Mouse (Mus musculus): Measurements from ENCODE around the gene Ncoa1. TPM values are rescaled to one million over a fixed set of nuclear protein-coding genes. Genes with fewer than 3 reads are reported as not detected.
"Not testable (repeated sequence)": the region's sequence is repeated elsewhere in the genome, so short reads cannot be mapped to it uniquely, and the experiment has no call there.

Ncoa1 gene
- polyA plus RNA-seq, 1 experiment from 2014 or later, result 21.0 TPM

- Histone ChIP-seq H3K4me3 (replicated peaks; ENCODE audit: low read length) (no peak overlapping the region), H3K4me1 (replicated peaks; ENCODE audit: control insufficient read depth, insufficient read depth, low read length) (no peaks in the 10 kb centered on the region), H3K27ac (ENCODE audit: low read length) (no peak overlapping the region), H3K27me3 (replicated peaks; ENCODE audit: control insufficient read depth, insufficient read depth, low read length) (no peaks in the 10 kb centered on the region), H3K36me3 (ENCODE audit: control insufficient read depth, insufficient read depth) (peaks cover 7% of the 10 kb centered on the region; the same call in 1 of the 2 replicates), H3K9ac (replicated peaks; ENCODE audit: low read depth, low read length) (no peak overlapping the region), H3K9me3 (ENCODE audit: control insufficient read depth, low read length) (no peaks in the 10 kb centered on the region), H3K4me2 (ENCODE audit: low read length) (no peak overlapping the region)
- ATAC-seq, result no peak
- 86% methylated on average over 3 of the region's 3 CpGs for WGBS
Measured at GRCm38 (mm10) chr12:4278978-4279755, 197.8 kb downstream of the Ncoa1 start.

- Histone ChIP-seq H3K9ac (replicated peaks; ENCODE audit: low read depth, low read length) (no peak overlapping the region), H3K9me3 (ENCODE audit: control insufficient read depth, low read length) (peaks cover 5% of the 10 kb centered on the region; the same call in 1 of the 2 replicates), H3K27me3 (replicated peaks; ENCODE audit: control insufficient read depth, insufficient read depth, low read length) (no peaks in the 10 kb centered on the region), H3K4me2 (ENCODE audit: low read length) (no peak overlapping the region), H3K27ac (ENCODE audit: low read length) (no peak overlapping the region), H3K4me1 (replicated peaks; ENCODE audit: control insufficient read depth, insufficient read depth, low read length) (no peaks in the 10 kb centered on the region), H3K4me3 (replicated peaks; ENCODE audit: low read length) (no peak overlapping the region), H3K36me3 (ENCODE audit: control insufficient read depth, insufficient read depth) (peaks cover 36% of the 10 kb centered on the region)
- WGBS, result 61% methylated on average over 6 of the region's 6 CpGs
- ATAC-seq, result peak; percentile 20; the same call in 1 of the 2 replicates
Measured at GRCm38 (mm10) chr12:4271078-4271477, 205.9 kb downstream of the Ncoa1 start.

DNA sequence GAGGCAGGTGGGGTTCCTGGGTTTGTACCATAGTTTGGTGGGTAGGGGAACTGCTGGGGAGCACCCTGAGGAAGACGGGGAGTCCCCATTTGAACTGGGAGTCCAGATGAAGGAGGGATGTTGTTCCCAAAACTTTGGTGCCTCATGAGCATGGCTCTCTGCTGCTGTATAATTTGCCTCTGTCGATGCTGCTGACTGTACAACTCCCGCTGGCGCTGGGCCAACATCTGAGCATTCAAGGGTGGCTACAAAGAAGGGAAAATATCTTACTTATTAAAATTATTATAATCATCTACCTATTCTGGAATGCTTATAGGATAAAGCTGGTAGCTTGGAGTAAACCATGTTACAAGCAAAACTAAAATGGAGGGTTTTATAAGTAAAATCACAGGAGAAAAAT lies 209.2 kb downstream of the Ncoa1 start:
- Histone ChIP-seq H3K4me3 (replicated peaks; ENCODE audit: low read length) (no peak overlapping the region), H3K36me3 (ENCODE audit: control insufficient read depth, insufficient read depth) (peaks cover 29% of the 10 kb centered on the region), H3K27me3 (replicated peaks; ENCODE audit: control insufficient read depth, insufficient read depth, low read length) (no peaks in the 10 kb centered on the region), H3K9me3 (ENCODE audit: control insufficient read depth, low read length) (peaks cover 5% of the 10 kb centered on the region; the same call in 1 of the 2 replicates), H3K4me1 (replicated peaks; ENCODE audit: control insufficient read depth, insufficient read depth, low read length) (no peaks in the 10 kb centered on the region), H3K4me2 (ENCODE audit: low read length) (no peak overlapping the region), H3K27ac (ENCODE audit: low read length) (no peak overlapping the region), H3K9ac (replicated peaks; ENCODE audit: low read depth, low read length) (no peak overlapping the region)
- 94% methylated on average over 4 of the region's 4 CpGs for WGBS
- no peak for ATAC-seq

- WGBS, result 90% methylated on average over 16 of the region's 16 CpGs
- no peak for ATAC-seq
- no peaks in the 10 kb centered on the region for H3K27me3 ChIP-seq (replicated peaks; ENCODE audit: control insufficient read depth, insufficient read depth, low read length)
Measured at GRCm38 (mm10) chr12:4252742-4253655, 224.0 kb downstream of the Ncoa1 start.

GRCm38 (mm10) chr12:4249786-4250185 lies 227.2 kb downstream of the Ncoa1 start:
- H3K4me3 ChIP-seq (replicated peaks; ENCODE audit: low read length), result no peak overlapping the region
- H3K27me3 ChIP-seq (replicated peaks; ENCODE audit: control insufficient read depth, insufficient read depth, low read length), result no peaks in the 10 kb centered on the region
- peaks cover 20% of the 10 kb centered on the region for H3K36me3 ChIP-seq (ENCODE audit: control insufficient read depth, insufficient read depth)
- no peaks in the 10 kb centered on the region for H3K9me3 ChIP-seq (ENCODE audit: control insufficient read depth, low read length)
- 85% methylated on average over 6 of the region's 6 CpGs for WGBS
- no peak overlapping the region for H3K9ac ChIP-seq (replicated peaks; ENCODE audit: low read depth, low read length)
- ATAC-seq, result no peak
- no peak overlapping the region for H3K4me2 ChIP-seq (ENCODE audit: low read length)
- H3K4me1 ChIP-seq (replicated peaks; ENCODE audit: control insufficient read depth, insufficient read depth, low read length), result no peaks in the 10 kb centered on the region
- no peak overlapping the region for H3K27ac ChIP-seq (ENCODE audit: low read length)

More at GRCm38 (mm10) chr12:4252742-4253655, 224.0 kb downstream of the Ncoa1 start:
- Histone ChIP-seq H3K4me3 (replicated peaks; ENCODE audit: low read length) (no peak overlapping the region), H3K9me3 (ENCODE audit: control insufficient read depth, low read length) (no peaks in the 10 kb centered on the region), H3K4me1 (replicated peaks; ENCODE audit: control insufficient read depth, insufficient read depth, low read length) (no peaks in the 10 kb centered on the region), H3K27ac (ENCODE audit: low read length) (no peak overlapping the region), H3K9ac (replicated peaks; ENCODE audit: low read depth, low read length) (no peak overlapping the region), H3K4me2 (ENCODE audit: low read length) (no peak overlapping the region), H3K36me3 (ENCODE audit: control insufficient read depth, insufficient read depth) (peaks cover 21% of the 10 kb centered on the region)

DNA sequence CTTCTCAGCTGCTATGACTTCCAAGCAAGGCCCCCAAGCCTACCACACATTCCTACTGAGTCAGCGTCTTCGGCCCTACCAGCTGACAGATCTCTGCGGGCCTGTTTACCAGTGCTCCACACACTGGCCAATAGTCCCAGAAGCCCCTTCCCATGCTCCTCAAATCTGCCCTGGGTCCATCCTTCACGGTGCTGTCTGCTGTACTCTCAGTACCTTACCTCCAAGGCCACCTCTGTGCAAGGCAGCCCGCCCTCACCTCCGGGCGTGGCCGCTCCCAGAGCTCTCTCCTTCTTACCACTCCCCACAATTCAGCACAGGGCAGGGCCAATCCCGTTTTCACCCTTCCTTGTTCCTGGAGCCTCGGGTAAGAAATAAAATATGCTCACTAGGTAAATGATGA lies 231.2 kb downstream of the Ncoa1 start:
- Histone ChIP-seq H3K4me1 (replicated peaks; ENCODE audit: control insufficient read depth, insufficient read depth, low read length) (no peaks in the 10 kb centered on the region), H3K36me3 (ENCODE audit: control insufficient read depth, insufficient read depth) (peaks cover 7% of the 10 kb centered on the region; the same call in 1 of the 2 replicates), H3K9me3 (ENCODE audit: control insufficient read depth, low read length) (no peaks in the 10 kb centered on the region), H3K9ac (replicated peaks; ENCODE audit: low read depth, low read length) (no peak overlapping the region), H3K4me3 (replicated peaks; ENCODE audit: low read length) (no peak overlapping the region), H3K4me2 (ENCODE audit: low read length) (no peak overlapping the region), H3K27me3 (replicated peaks; ENCODE audit: control insufficient read depth, insufficient read depth, low read length) (no peaks in the 10 kb centered on the region), H3K27ac (ENCODE audit: low read length) (no peak overlapping the region)
- ATAC-seq, result no peak
- WGBS, result 92% methylated on average over 10 of the region's 10 CpGs

DNA sequence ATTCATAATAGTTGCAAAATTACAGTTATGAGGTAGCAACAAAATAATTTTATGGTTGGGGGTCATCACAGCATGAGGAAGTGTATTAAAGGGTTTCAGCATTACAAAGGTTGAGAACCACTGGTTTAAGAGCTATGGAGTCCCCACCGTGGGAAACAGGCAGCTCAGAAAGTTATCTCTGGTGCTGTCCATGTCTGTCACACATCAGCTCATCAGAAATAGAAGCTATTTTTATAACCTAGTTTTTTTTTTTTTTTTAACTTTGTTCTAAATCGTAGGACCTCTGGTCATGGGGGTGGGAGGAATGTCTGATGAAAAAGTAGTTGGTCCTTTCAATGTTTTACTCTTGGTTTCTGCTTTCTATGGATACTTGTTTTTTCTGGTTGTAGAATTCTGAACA lies 233.2 kb downstream of the Ncoa1 start:
- Histone ChIP-seq H3K9me3 (ENCODE audit: control insufficient read depth, low read length) (no peaks in the 10 kb centered on the region), H3K4me3 (replicated peaks; ENCODE audit: low read length) (no peak overlapping the region), H3K27ac (ENCODE audit: low read length) (no peak overlapping the region), H3K4me2 (ENCODE audit: low read length) (no peak overlapping the region), H3K4me1 (replicated peaks; ENCODE audit: control insufficient read depth, insufficient read depth, low read length) (no peaks in the 10 kb centered on the region), H3K9ac (replicated peaks; ENCODE audit: low read depth, low read length) (no peak overlapping the region), H3K27me3 (replicated peaks; ENCODE audit: control insufficient read depth, insufficient read depth, low read length) (no peaks in the 10 kb centered on the region), H3K36me3 (ENCODE audit: control insufficient read depth, insufficient read depth) (peaks cover 6% of the 10 kb centered on the region; the same call in 1 of the 2 replicates)
- ATAC-seq, result no peak
- 77% methylated on average over 2 of the region's 2 CpGs for WGBS

GRCm38 (mm10) chr12:4240281-4240680 lies 236.7 kb downstream of the Ncoa1 start:
- not testable (repeated sequence) for H3K36me3 ChIP-seq (ENCODE audit: control insufficient read depth, insufficient read depth); H3K4me3 ChIP-seq (replicated peaks; ENCODE audit: low read length); H3K9ac ChIP-seq (replicated peaks; ENCODE audit: low read depth, low read length); H3K4me1 ChIP-seq (replicated peaks; ENCODE audit: control insufficient read depth, insufficient read depth, low read length); H3K27ac ChIP-seq (ENCODE audit: low read length); ATAC-seq; H3K9me3 ChIP-seq (ENCODE audit: control insufficient read depth, low read length); H3K4me2 ChIP-seq (ENCODE audit: low read length); H3K27me3 ChIP-seq (replicated peaks; ENCODE audit: control insufficient read depth, insufficient read depth, low read length)
- 76% methylated on average over 8 of the region's 8 CpGs for WGBS

DNA sequence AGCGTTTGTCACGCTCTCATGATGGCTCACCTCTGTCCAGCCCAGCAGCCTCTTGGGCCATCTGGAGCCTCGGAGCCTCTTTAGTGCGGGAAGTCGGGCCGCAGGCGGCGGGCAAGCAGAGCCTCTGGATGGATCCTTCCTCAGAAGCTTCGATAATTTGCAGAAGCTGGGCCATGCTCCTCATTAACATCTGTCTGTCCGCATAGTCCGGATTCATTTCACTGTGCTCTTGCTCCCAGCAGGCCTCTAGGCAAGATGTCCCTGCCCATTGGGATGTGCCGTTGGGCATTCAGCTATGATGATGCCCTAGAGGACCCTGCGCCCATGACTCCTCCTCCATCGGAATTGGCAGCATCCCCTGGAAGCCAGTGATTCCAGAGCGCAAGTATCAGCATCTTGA lies 239.5 kb downstream of the Ncoa1 start:
- 94% methylated on average over 15 of the region's 15 CpGs for WGBS
- Histone ChIP-seq H3K4me2 (ENCODE audit: low read length) (no peak overlapping the region), H3K9me3 (ENCODE audit: control insufficient read depth, low read length) (no peaks in the 10 kb centered on the region), H3K36me3 (ENCODE audit: control insufficient read depth, insufficient read depth) (no peaks in the 10 kb centered on the region), H3K27ac (ENCODE audit: low read length) (no peak overlapping the region), H3K27me3 (replicated peaks; ENCODE audit: control insufficient read depth, insufficient read depth, low read length) (no peaks in the 10 kb centered on the region), H3K4me3 (replicated peaks; ENCODE audit: low read length) (no peak overlapping the region), H3K4me1 (replicated peaks; ENCODE audit: control insufficient read depth, insufficient read depth, low read length) (peaks cover 10% of the 10 kb centered on the region), H3K9ac (replicated peaks; ENCODE audit: low read depth, low read length) (no peak overlapping the region)
- no peak for ATAC-seq
